Mouse (Mus musculus) WW6 (cell line): ENCODE data around the gene Foxg1.

ENCODE experiments used
- DNase-seq: peaks from one replicate; pipeline ENCODE4 v3.0.0-alpha.2; 2013; ENCODE audit warnings: low read depth, low spot score

Gene Foxg1

GRCm38 (mm10) chr12:49382565-49383520 is at the start of gene Foxg1:
TSS of gene Foxg1 (plus strand) at chr12:49382660.
- DNase-seq: no peak

GRCm38 (mm10) chr12:49349697-49350096 is 32.8 kb upstream of the Foxg1 start:
- no peak for DNase-seq

GRCm38 (mm10) chr12:49368931-49369330 is 13.5 kb upstream of the Foxg1 start:
- no peak for DNase-seq

- DNase-seq: no peak
Measured at GRCm38 (mm10) chr12:49372170-49372569, 10.3 kb upstream of the Foxg1 start.

GRCm38 (mm10) chr12:49373176-49373575 is 9.3 kb upstream of the Foxg1 start:
- DNase-seq: no peak

- DNase-seq: no peak
Measured at GRCm38 (mm10) chr12:49373821-49374605, 8.4 kb upstream of the Foxg1 start.

GRCm38 (mm10) chr12:49374606-49374995 is 7.9 kb upstream of the Foxg1 start:
- no peak for DNase-seq

- no peak for DNase-seq
Measured at GRCm38 (mm10) chr12:49375427-49376317, 6.8 kb upstream of the Foxg1 start.

GRCm38 (mm10) chr12:49376318-49376992 is 6.0 kb upstream of the Foxg1 start:
- no peak for DNase-seq

- no peak for DNase-seq
Measured at GRCm38 (mm10) chr12:49377281-49377970, 5.0 kb upstream of the Foxg1 start.

- no peak for DNase-seq
Measured at GRCm38 (mm10) chr12:49378920-49379319, 3.5 kb upstream of the Foxg1 start.

GRCm38 (mm10) chr12:49379446-49379845 is 3.0 kb upstream of the Foxg1 start:
- no peak for DNase-seq

- no peak for DNase-seq
Measured at GRCm38 (mm10) chr12:49380442-49380841, 2.0 kb upstream of the Foxg1 start.

GRCm38 (mm10) chr12:49381031-49381525 is 1.4 kb upstream of the Foxg1 start:
- no peak for DNase-seq

GRCm38 (mm10) chr12:49381721-49382365 is 617 bp upstream of the Foxg1 start:
- DNase-seq: no peak

- DNase-seq: no peak
Measured at GRCm38 (mm10) chr12:49383521-49384133, 1.2 kb downstream of the Foxg1 start.

GRCm38 (mm10) chr12:49384295-49384875 is 1.9 kb downstream of the Foxg1 start:
- DNase-seq: no peak

GRCm38 (mm10) chr12:49384876-49385630 is 2.6 kb downstream of the Foxg1 start, which contains the start of gene Gm43517:
TSS of gene Gm43517 (plus strand) at chr12:49385174.
- DNase-seq: no peak
